Mouse (Mus musculus) small intestine, adult 2 months (tissue): ENCODE measurements at regions not wholly inside any gene's neighbourhood (a gene's known extent, or its start where the extent isn't known, plus 50 kb on each side); places are given as distances from the start of the nearest gene placed in this dataset.

Source experiments
- CTCF ChIP-seq: fragments of 200-500 bp; IDR thresholded peaks from 2 replicates; pipeline ENCODE4 v1.5.1; 2012; ENCODE audit warnings: low read depth, mild to moderate bottlenecking, control low read depth, inconsistent platforms, low read length, moderate library complexity, mixed read lengths; ENCODE audit not compliant: insufficient replicate concordance, insufficient read length; ENCODE audit errors: extremely low read depth
- POLR2A ChIP-seq: fragments of 200-500 bp; IDR thresholded peaks from 2 replicates; pipeline ENCODE4 v1.6.1; 2012; ENCODE audit warnings: low read depth, mild to moderate bottlenecking, control low read depth, inconsistent platforms, low read length, moderate library complexity

- no peak for TF ChIP-seq CTCF
- TF ChIP-seq POLR2A: no peak
Measured at GRCm38 (mm10) chr11:42755415-42755814, 280.1 kb upstream of the Gm9972 start.
